Mouse (Mus musculus): ENCODE data around the gene Btnl4. TPM values are rescaled to one million over a fixed set of nuclear protein-coding genes. Genes with fewer than 3 reads are reported as not detected.

Gene Btnl4
- polyA plus RNA-seq, 1 experiment from 2014 or later: not detected

DNA sequence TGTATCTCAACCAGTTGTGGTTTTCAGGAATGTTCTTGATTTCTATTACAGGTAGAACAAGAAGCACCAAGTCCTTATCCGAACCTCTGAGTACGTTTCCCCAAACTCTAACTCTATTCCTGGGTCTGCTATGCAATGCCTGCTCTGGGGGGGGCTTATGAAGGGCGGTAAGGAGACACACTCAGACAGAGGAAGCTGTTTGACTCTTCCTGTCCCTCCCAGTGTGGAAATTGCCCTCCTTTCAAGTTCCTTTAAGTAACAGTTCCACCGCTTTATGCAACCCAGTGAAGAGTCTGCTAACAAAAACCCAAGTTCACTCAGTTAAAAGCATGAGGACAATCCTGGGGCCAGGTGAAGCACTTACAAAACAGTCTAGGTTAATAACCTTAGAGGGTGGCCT lies 40.0 kb downstream of the Btnl4 start:
- Histone ChIP-seq H3K4me2 (no peak overlapping the region), H3K9me3 (replicated peaks) (no peaks in the 10 kb centered on the region), H3K36me3 (no peaks in the 10 kb centered on the region), H3K4me1 (replicated peaks) (no peaks in the 10 kb centered on the region), H3K27ac (no peak overlapping the region), H3K27me3 (no peaks in the 10 kb centered on the region), H3K9ac (no peak overlapping the region), H3K4me3 (replicated peaks) (no peak overlapping the region)
- WGBS (ENCODE audit: insufficient replicate concordance): 31% methylated on average over 4 of the region's 4 CpGs
- DNase-seq (no peak), ATAC-seq (ENCODE audit: low read depth) (no peak)

DNA sequence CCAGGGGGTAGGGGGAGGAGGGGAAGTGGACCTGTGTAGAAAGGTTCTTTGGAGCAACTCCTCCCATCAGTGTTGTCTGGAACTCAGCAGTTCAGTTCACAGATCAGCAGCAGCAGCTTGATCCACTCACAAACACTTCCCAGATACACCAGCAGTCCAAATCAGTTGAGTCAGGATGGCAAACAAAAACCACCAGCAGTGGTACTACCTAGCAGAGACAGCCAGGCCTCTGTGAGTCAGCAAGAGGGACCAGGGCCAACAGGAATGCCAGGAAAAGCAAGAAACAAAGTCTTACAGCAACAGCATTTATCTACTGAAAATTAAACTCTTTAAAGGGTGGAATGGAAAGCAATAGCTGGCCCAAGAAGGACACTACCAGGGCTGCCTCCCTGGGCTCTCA lies 49.5 kb downstream of the Btnl4 start:
- no peak overlapping the region for H3K9ac ChIP-seq
- ATAC-seq (ENCODE audit: low read depth) (no peak), DNase-seq (no peak)
- H3K27ac ChIP-seq: no peak overlapping the region
- no peaks in the 10 kb centered on the region for H3K9me3 ChIP-seq (replicated peaks)
- no peaks in the 10 kb centered on the region; the same call in 1 of the 2 replicates for H3K27me3 ChIP-seq
- H3K36me3 ChIP-seq: no peaks in the 10 kb centered on the region
- H3K4me2 ChIP-seq: no peak overlapping the region
- H3K4me3 ChIP-seq (replicated peaks): no peak overlapping the region
- no peaks in the 10 kb centered on the region for H3K4me1 ChIP-seq (replicated peaks)

GRCm38 (mm10) chr17:34420014-34420413 lies 57.1 kb downstream of the Btnl4 start:
- no peak overlapping the region for H3K4me2 ChIP-seq
- peaks cover 5% of the 10 kb centered on the region for H3K27me3 ChIP-seq
- no peaks in the 10 kb centered on the region for H3K36me3 ChIP-seq
- WGBS (ENCODE audit: insufficient replicate concordance): 46% methylated on average over 7 of the region's 7 CpGs
- ATAC-seq (ENCODE audit: low read depth) (no peak), DNase-seq (no peak)
- no peaks in the 10 kb centered on the region for H3K9me3 ChIP-seq (replicated peaks)
- H3K9ac ChIP-seq: no peak overlapping the region
- no peak overlapping the region for H3K4me3 ChIP-seq (replicated peaks)
- H3K4me1 ChIP-seq (replicated peaks): no peaks in the 10 kb centered on the region
- H3K27ac ChIP-seq: no peak overlapping the region

Other genes with a start within 250 kb of the Btnl4 start
- 0.08 TPM in 1 of 2 replicates, not detected in the other for gene H2-Ob, start 238.4 kb downstream of the Btnl4 start, polyA plus RNA-seq (2015; fragmentation: Nextera tagmentation; extraction: Ambion mirVana)
- gene H2-Ab1, start 219.6 kb downstream of the Btnl4 start, polyA plus RNA-seq (2015; fragmentation: Nextera tagmentation; extraction: Ambion mirVana): 2.2 and 2.3 TPM in 2 replicates
- 0.96 TPM in 2 replicates for gene H2-Aa, start 189.5 kb downstream of the Btnl4 start, polyA plus RNA-seq (2015; fragmentation: Nextera tagmentation; extraction: Ambion mirVana)
- gene H2-Eb1, start 171.5 kb downstream of the Btnl4 start, polyA plus RNA-seq (2015; fragmentation: Nextera tagmentation; extraction: Ambion mirVana): 0.81 and 0.88 TPM in 2 replicates
- gene H2-Eb2, start 151.7 kb downstream of the Btnl4 start, polyA plus RNA-seq (2015; fragmentation: Nextera tagmentation; extraction: Ambion mirVana): not detected in 2 replicates
- gene Btnl2, start 122.5 kb downstream of the Btnl4 start, polyA plus RNA-seq (2015; fragmentation: Nextera tagmentation; extraction: Ambion mirVana): 0.05 TPM in 1 of 2 replicates, not detected in the other
- gene Btnl1, start 100.2 kb downstream of the Btnl4 start, polyA plus RNA-seq (2015; fragmentation: Nextera tagmentation; extraction: Ambion mirVana): not detected in 2 replicates
- gene BC051142, start 78.5 kb downstream of the Btnl4 start, polyA plus RNA-seq (2015; fragmentation: Nextera tagmentation; extraction: Ambion mirVana): 0.21 TPM in 1 of 2 replicates, not detected in the other
- gene Btnl6, start 40.0 kb upstream of the Btnl4 start, polyA plus RNA-seq (2015; fragmentation: Nextera tagmentation; extraction: Ambion mirVana): not detected in 2 replicates
- gene Notch4, start 87.0 kb upstream of the Btnl4 start, polyA plus RNA-seq (2015; fragmentation: Nextera tagmentation; extraction: Ambion mirVana): 0.43 and 0.55 TPM in 2 replicates
- 8.5 and 8.9 TPM in 2 replicates for gene Gpsm3, start 112.5 kb upstream of the Btnl4 start, polyA plus RNA-seq (2015; fragmentation: Nextera tagmentation; extraction: Ambion mirVana)
- gene Pbx2, start 113.9 kb upstream of the Btnl4 start, polyA plus RNA-seq (2015; fragmentation: Nextera tagmentation; extraction: Ambion mirVana): 3.8 TPM in 2 replicates
- gene Ager, start 120.5 kb upstream of the Btnl4 start, polyA plus RNA-seq (2015; fragmentation: Nextera tagmentation; extraction: Ambion mirVana): 0.68 and 0.72 TPM in 2 replicates
- 86.1 and 93.6 TPM in 2 replicates for gene Rnf5, start 126.4 kb upstream of the Btnl4 start, polyA plus RNA-seq (2015; fragmentation: Nextera tagmentation; extraction: Ambion mirVana)
- 24.9 and 27.0 TPM in 2 replicates for gene Agpat1, start 126.9 kb upstream of the Btnl4 start, polyA plus RNA-seq (2015; fragmentation: Nextera tagmentation; extraction: Ambion mirVana)
- gene Egfl8, start 138.7 kb upstream of the Btnl4 start, polyA plus RNA-seq (2015; fragmentation: Nextera tagmentation; extraction: Ambion mirVana): 0.30 and 0.34 TPM in 2 replicates
- gene Ppt2, start 151.2 kb upstream of the Btnl4 start, polyA plus RNA-seq (2015; fragmentation: Nextera tagmentation; extraction: Ambion mirVana): 10.4 and 12.0 TPM in 2 replicates
- 0.05 and 0.07 TPM in 2 replicates for gene Prrt1, start 152.2 kb upstream of the Btnl4 start, polyA plus RNA-seq (2015; fragmentation: Nextera tagmentation; extraction: Ambion mirVana)
- gene Fkbpl, start 167.4 kb upstream of the Btnl4 start, polyA plus RNA-seq (2015; fragmentation: Nextera tagmentation; extraction: Ambion mirVana): 5.6 and 5.9 TPM in 2 replicates
- 24.6 and 27.4 TPM in 2 replicates for gene Atf6b, start 169.8 kb upstream of the Btnl4 start, polyA plus RNA-seq (2015; fragmentation: Nextera tagmentation; extraction: Ambion mirVana)
- 0.05 and 0.08 TPM in 2 replicates for gene Tnxb, start 193.2 kb upstream of the Btnl4 start, polyA plus RNA-seq (2015; fragmentation: Nextera tagmentation; extraction: Ambion mirVana)

Data from liver, embryonic 13.5 days (tissue).